Mouse (Mus musculus) heart, adult 2 months (tissue): ENCODE results near the gene Naa35. TPM values are rescaled to one million over a fixed set of nuclear protein-coding genes. Genes with fewer than 3 reads are reported as not detected.
A peak's percentile ranks its signal among the peaks of the same experiment; 100 is the strongest.

Experiments
- DNase-seq, 2 experiments: peaks; one replicate each; pipeline ENCODE4 v3.0.0; 2021
- H3K27ac ChIP-seq: fragments of 200-600 bp; 2 replicates; pipeline ENCODE4 v1.8.1; 2022
- H3K27me3 ChIP-seq: fragments of 200-500 bp; 2 replicates; pipeline ENCODE4 v1.6.1; 2012; ENCODE audit warnings: mild to moderate bottlenecking, low read length, inconsistent platforms, mixed read lengths; ENCODE audit not compliant: control insufficient read depth, insufficient read depth
- H3K36me3 ChIP-seq: fragments of 200-500 bp; 2 replicates; pipeline ENCODE4 v1.6.1; 2012; ENCODE audit warnings: low read length, inconsistent platforms; ENCODE audit not compliant: control insufficient read depth, insufficient read depth
- H3K4me1 ChIP-seq: fragments of 200-500 bp; 2 replicates; pipeline ENCODE4 v1.6.1; 2011; ENCODE audit warnings: low read length; ENCODE audit not compliant: control insufficient read depth, insufficient read depth
- H3K4me3 ChIP-seq: fragments of 200-600 bp; 2 replicates; pipeline ENCODE4 v1.8.1; 2022
- H3K79me2 ChIP-seq: fragments of 200-500 bp; replicated peaks from 2 replicates; pipeline ENCODE4 v1.6.1; 2012; ENCODE audit warnings: mild to moderate bottlenecking, inconsistent platforms, low read length, moderate library complexity, mixed read lengths; ENCODE audit not compliant: control insufficient read depth, insufficient read depth
- H3K9ac ChIP-seq: fragments of 200-500 bp; 2 replicates; pipeline ENCODE4 v1.6.1; 2012; ENCODE audit warnings: low read depth, mild to moderate bottlenecking, control low read depth, inconsistent platforms, low read length, mixed read lengths
- CTCF ChIP-seq: fragments of 200-600 bp; IDR thresholded peaks from 2 replicates; pipeline ENCODE4 v1.8.1; 2022; ENCODE audit warnings: antibody characterized with exemption, mild to moderate bottlenecking, moderate library complexity
- EP300 ChIP-seq: fragments of 200-500 bp; IDR thresholded peaks from 2 replicates; pipeline ENCODE4 v1.6.1; 2011; ENCODE audit warnings: low read depth, low read length, control low read depth; ENCODE audit not compliant: insufficient read depth
- POLR2A ChIP-seq: fragments of 200-500 bp; IDR thresholded peaks from 2 replicates; pipeline ENCODE4 v1.6.1; 2011; ENCODE audit warnings: mild to moderate bottlenecking, low read depth, low read length, control low read depth; ENCODE audit not compliant: insufficient read depth
- WGBS: fragments of 180-500 bp; shearing (Covaris S2); methylation state at CpG from one replicate; pipeline ENCODE4 v1.1.7; 2018; 5-methylcytosine and 5-hydroxymethylcytosine counted together
- intact Hi-C: fragments of 180-260 bp; cut with DNase I; formaldehyde crosslinking; loops from one replicate; pipeline ENCODE4 v1.15.1; 2025
- long read RNA-seq: library from polyadenylated mRNA; stranded (forward); transcript quantifications from one replicate; pipeline ENCODE4 v2.0.0, GENCODE M21; 2021
- polyA plus RNA-seq: library from polyadenylated mRNA; depleted of rRNA; stranded (reverse); fragments of >200 nt; gene quantifications from 2 replicates; pipeline ENCODE4 v1.2.3, GENCODE M21; 2012; rRNA removed
- total RNA-seq, 2 experiments: library from RNA; stranded (reverse); gene quantifications; 2 replicates each; pipeline ENCODE4 v1.2.3; 2021

Naa35 gene
- total RNA-seq = 100 to 1,000 TPM in 1 of 2 experiments, 10 to 100 TPM in 1; 79.9 to 106 TPM
- 28.0 and 67.3 TPM in 2 replicates for polyA plus RNA-seq
- long read RNA-seq, transcript Naa35-201 (23 exons, 3,793 nt) = major isoform, 45 of 59 reads
- long read RNA-seq, partial matches to known transcripts = 5 of 59 reads
- long read RNA-seq, other reads (novel, unspliced or antisense) = 9 of 59 reads

DNA sequence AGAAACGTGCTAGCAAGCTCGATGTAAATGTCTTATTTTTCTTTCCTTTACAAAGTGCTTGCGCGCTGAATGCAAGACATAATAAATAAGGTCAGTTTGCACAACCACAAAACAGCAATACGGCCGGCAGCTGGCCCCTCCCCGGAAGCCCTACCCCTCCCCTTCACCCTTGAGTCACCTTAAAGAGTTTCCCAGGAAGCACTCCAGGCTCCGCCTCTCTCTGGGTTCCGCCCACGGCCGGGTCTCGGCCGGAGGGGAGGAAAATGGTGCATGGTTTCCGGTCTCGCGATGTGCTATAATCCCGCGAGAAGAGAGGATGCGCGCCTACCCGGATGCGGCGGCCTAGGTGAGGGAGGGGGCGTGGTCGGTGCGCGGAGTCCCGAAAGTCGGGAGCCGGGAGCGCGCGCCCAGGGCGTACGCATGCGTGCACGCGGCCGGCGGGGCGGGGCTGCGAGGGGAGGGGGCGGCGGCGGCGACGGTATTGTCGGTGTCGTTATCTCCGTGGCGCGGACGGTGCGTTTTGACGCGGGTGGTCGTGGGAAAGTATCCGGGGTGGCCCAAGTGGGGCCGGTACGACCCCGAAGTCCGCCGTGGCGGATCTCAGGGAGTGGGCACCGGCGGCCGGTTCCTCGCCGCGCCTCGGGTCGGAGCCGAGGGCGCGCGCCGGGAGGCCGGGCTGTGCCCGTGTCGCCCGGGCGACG lies at the start of gene Naa35, which contains the start of gene Agtpbp1:
Naa35 (plus strand) TSS at position 313 of the 701 bp plus-strand sequence.
Agtpbp1 (minus strand) TSS at position 281 of the 701 bp plus-strand sequence.
- Histone ChIP-seq H3K36me3 (peaks cover 13% of the 10 kb centered on the region), H3K79me2 (no peaks in the 10 kb centered on the region), H3K27ac (peak within 1 kb of the TSS; percentile 93), H3K4me1 (no peaks in the 10 kb centered on the region; the same call in 1 of the 2 replicates), H3K4me3 (peak within 1 kb of the TSS; percentile 82), H3K27me3 (no peaks in the 10 kb centered on the region), H3K9ac (peak within 1 kb of the TSS; percentile 86)
- intact Hi-C loops = loop anchor here (1.0 to 10.0 kb wide), 4 partner anchors 28 to 237 kb away; partner anchors contain the start of genes Golm1 and Tut7
- peak; percentile 99 to 100 for DNase-seq
- TF ChIP-seq POLR2A (peak; percentile 90), EP300 (peak; percentile 54; the same call in 1 of the 2 replicates), CTCF (no peak)
- under 1% methylated on average over 83 of the region's 83 CpGs for WGBS

GRCm38 (mm10) chr13:59535746-59536145 lies 49.3 kb upstream of the Naa35 start:
- H3K9ac ChIP-seq = no peak overlapping the region
- intact Hi-C loops = no loop called here
- peaks cover 4% of the 10 kb centered on the region for H3K79me2 ChIP-seq
- no peaks in the 10 kb centered on the region for H3K27me3 ChIP-seq
- TF ChIP-seq POLR2A (no peak), EP300 (no peak)
- no peaks in the 10 kb centered on the region for H3K4me1 ChIP-seq
- H3K4me3 ChIP-seq = no peak overlapping the region
- 86% methylated on average over 6 of the region's 6 CpGs for WGBS
- no peak for DNase-seq
- H3K27ac ChIP-seq = no peak overlapping the region
- H3K36me3 ChIP-seq = no peaks in the 10 kb centered on the region

DNA sequence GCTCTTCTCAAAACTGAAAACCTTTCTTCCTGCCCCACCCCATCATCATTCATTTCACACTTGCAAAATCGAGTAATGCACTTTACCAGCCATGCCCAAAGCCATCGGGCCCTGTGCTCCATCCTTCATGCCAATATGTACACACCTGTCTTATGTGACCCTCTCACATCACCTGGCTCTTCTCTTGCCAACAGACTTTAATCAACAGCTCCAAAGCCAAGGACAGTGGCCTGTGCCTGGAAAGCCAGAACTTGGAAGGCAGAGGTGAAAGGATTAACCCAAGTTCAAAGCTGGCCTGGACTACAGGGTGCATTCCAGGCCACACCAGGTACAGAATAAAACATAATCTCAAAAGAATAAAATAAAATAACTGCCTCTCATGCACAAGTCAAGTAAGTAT lies 48.4 kb upstream of the Naa35 start:
- Histone ChIP-seq H3K4me3 (no peak overlapping the region), H3K9ac (no peak overlapping the region), H3K27ac (no peak overlapping the region), H3K27me3 (no peaks in the 10 kb centered on the region), H3K79me2 (peaks cover 4% of the 10 kb centered on the region), H3K36me3 (no peaks in the 10 kb centered on the region), H3K4me1 (no peaks in the 10 kb centered on the region)
- TF ChIP-seq EP300 (no peak), CTCF (no peak)
- 66% methylated on average over 2 of the region's 2 CpGs for WGBS
- intact Hi-C loops = no loop called here
- DNase-seq = no peak

- intact Hi-C loops = no loop called here
- Histone ChIP-seq H3K36me3 (no peaks in the 10 kb centered on the region), H3K4me3 (no peak overlapping the region), H3K9ac (no peak overlapping the region), H3K27me3 (no peaks in the 10 kb centered on the region), H3K4me1 (peaks cover 2% of the 10 kb centered on the region; the same call in 1 of the 2 replicates), H3K79me2 (0 out of 2 replicates have a peak, but pooled peaks cover 1% of the 10 kb centered on the region), H3K27ac (no peak overlapping the region)
- no peak for TF ChIP-seq CTCF
- TF ChIP-seq POLR2A = no peak
- TF ChIP-seq EP300 = no peak
- 82% methylated on average over 5 of the region's 5 CpGs for WGBS
- no peak for DNase-seq
These were observed 46.4 kb upstream of the Naa35 start for GRCm38 (mm10) chr13:59538661-59539060.

GRCm38 (mm10) chr13:59540030-59540429 lies 45.0 kb upstream of the Naa35 start:
- Histone ChIP-seq H3K79me2 (0 out of 2 replicates have a peak, but pooled peaks cover 1% of the 10 kb centered on the region), H3K4me1 (peaks cover 2% of the 10 kb centered on the region; the same call in 1 of the 2 replicates), H3K4me3 (no peak overlapping the region), H3K36me3 (no peaks in the 10 kb centered on the region), H3K9ac (no peak overlapping the region), H3K27ac (no peak overlapping the region), H3K27me3 (no peaks in the 10 kb centered on the region)
- 79% methylated on average over 5 of the region's 5 CpGs for WGBS
- intact Hi-C loops = no loop called here
- TF ChIP-seq POLR2A (no peak), EP300 (no peak), CTCF (no peak)
- no peak for DNase-seq

GRCm38 (mm10) chr13:59542411-59542810 lies 42.6 kb upstream of the Naa35 start:
- H3K27me3 ChIP-seq = no peaks in the 10 kb centered on the region
- H3K27ac ChIP-seq = no peak overlapping the region
- WGBS = 93% methylated on average over 10 of the region's 10 CpGs
- 0 out of 2 replicates have a peak, but pooled peaks cover 3% of the 10 kb centered on the region for H3K79me2 ChIP-seq
- intact Hi-C loops = no loop called here
- no peak overlapping the region for H3K4me3 ChIP-seq
- H3K36me3 ChIP-seq = peaks cover 6% of the 10 kb centered on the region
- no peak for TF ChIP-seq POLR2A
- no peak for TF ChIP-seq CTCF
- no peak for DNase-seq
- H3K4me1 ChIP-seq = peaks cover 15% of the 10 kb centered on the region
- no peak overlapping the region for H3K9ac ChIP-seq
